Mouse (Mus musculus) heart, postnatal 0 days (tissue): ENCODE results near the gene Dclre1b. TPM values are rescaled to one million over a fixed set of nuclear protein-coding genes. Genes with fewer than 3 reads are reported as not detected.

Experiments used
- ATAC-seq: fragments of 200-750 bp; cut with Nextera tagmentation; 2 replicates; pipeline ENCODE4 v1.8.0; 2017; ENCODE audit warnings: low read depth, moderate number of reproducible peaks, moderate library complexity; ENCODE audit not compliant: insufficient read depth
- DNase-seq: peaks from one replicate; pipeline ENCODE4 v3.0.0-alpha.2; 2016; ENCODE audit warnings: low spot score
- H3K27ac ChIP-seq: fragments of 300-500 bp; sonication (generic); 2 replicates; pipeline ENCODE4 v1.5.1; 2014; ENCODE audit warnings: low read depth, mild to moderate bottlenecking
- H3K27me3 ChIP-seq: fragments of 300-500 bp; sonication (generic); 2 replicates; pipeline ENCODE4 v1.6.1; 2014; ENCODE audit warnings: low read length, mixed read lengths; ENCODE audit not compliant: control insufficient read depth, insufficient read depth
- H3K36me3 ChIP-seq: fragments of 300-500 bp; sonication (generic); replicated peaks from 2 replicates; pipeline ENCODE4 v1.6.1; 2014; ENCODE audit warnings: low read length, mixed read lengths; ENCODE audit not compliant: control insufficient read depth, insufficient read depth
- H3K4me1 ChIP-seq: fragments of 300-500 bp; sonication (generic); 2 replicates; pipeline ENCODE4 v1.6.1; 2014; ENCODE audit warnings: antibody characterized with exemption; ENCODE audit not compliant: control insufficient read depth, insufficient read depth
- H3K4me2 ChIP-seq: fragments of 300-500 bp; sonication (generic); 2 replicates; pipeline ENCODE4 v1.6.1; 2014; ENCODE audit warnings: low read depth, mild to moderate bottlenecking, low read length, moderate library complexity
- H3K4me3 ChIP-seq: fragments of 300-500 bp; sonication (generic); 2 replicates; pipeline ENCODE4 v1.5.1; 2014; ENCODE audit warnings: low read depth, low read length
- H3K9ac ChIP-seq: fragments of 300-500 bp; sonication (generic); replicated peaks from 2 replicates; pipeline ENCODE4 v1.6.1; 2014; ENCODE audit warnings: low read depth, low read length, mixed read lengths
- H3K9me3 ChIP-seq: fragments of 300-500 bp; sonication (generic); replicated peaks from 2 replicates; pipeline ENCODE4 v1.6.1; 2016; ENCODE audit warnings: low read length; ENCODE audit not compliant: control insufficient read depth
- CTCF ChIP-seq: IDR thresholded peaks from 2 replicates; pipeline ENCODE4 v1.5.1; 2016; ENCODE audit warnings: antibody characterized with exemption, control low read depth, low read depth
- EP300 ChIP-seq: IDR thresholded peaks from 2 replicates; pipeline ENCODE4 v1.6.1; 2016; ENCODE audit warnings: antibody characterized with exemption, low read depth
- WGBS: fragments of 180-500 bp; shearing (Covaris S2); extraction: QIAGEN DNeasy Blood & Tissue Kit; methylation state at CpG from one replicate; pipeline ENCODE4 v1.1.7; 2014; 5-methylcytosine and 5-hydroxymethylcytosine counted together
- polyA plus RNA-seq: library from polyadenylated mRNA; unstranded; fragments of >200 nt; fragmentation: Nextera tagmentation; extraction: Ambion mirVana; gene quantifications from 2 replicates; pipeline ENCODE4 v1.2.1, GENCODE M21; 2015
- total RNA-seq: library from RNA; depleted of rRNA; stranded (reverse); fragments of >200 nt; gene quantifications from 2 replicates; pipeline ENCODE4 v1.2.3, GENCODE M21; 2014; ENCODE audit warnings: low replicate concordance

The Dclre1b gene
- total and polyA plus RNA-seq, 2 experiments from 2014 or later: 3.9 to 14.2 TPM

- TF ChIP-seq EP300 (no peak), CTCF (no peak)
- H3K4me1 ChIP-seq: peaks cover 30% of the 10 kb centered on the region
- H3K4me2 ChIP-seq: no peak overlapping the region
- WGBS: 80% methylated on average over 4 of the region's 4 CpGs
- no peak for ATAC-seq
- H3K36me3 ChIP-seq: no peaks in the 10 kb centered on the region
- H3K27ac ChIP-seq: no peak overlapping the region
- H3K9ac ChIP-seq: no peak overlapping the region
- DNase-seq: peak; percentile 3
- H3K27me3 ChIP-seq: no peaks in the 10 kb centered on the region
- no peak overlapping the region for H3K4me3 ChIP-seq
- H3K9me3 ChIP-seq: no peaks in the 10 kb centered on the region
These were observed 26.2 kb downstream of the Dclre1b start for GRCm38 (mm10) chr3:103782844-103783609.

- Histone ChIP-seq H3K9ac (no peak overlapping the region), H3K4me1 (peaks cover 26% of the 10 kb centered on the region), H3K27me3 (no peaks in the 10 kb centered on the region), H3K4me2 (no peak overlapping the region), H3K36me3 (peaks cover 12% of the 10 kb centered on the region; the same call in 1 of the 2 replicates), H3K27ac (no peak overlapping the region), H3K4me3 (no peak overlapping the region), H3K9me3 (no peaks in the 10 kb centered on the region)
- ATAC-seq (no peak), DNase-seq (no peak)
- WGBS: 77% methylated on average over 5 of the region's 5 CpGs
- TF ChIP-seq EP300 (no peak), CTCF (no peak)
These were observed 28.5 kb downstream of the Dclre1b start for GRCm38 (mm10) chr3:103780777-103781176.

GRCm38 (mm10) chr3:103780271-103780670 is 29.0 kb downstream of the Dclre1b start:
- DNase-seq: peak; percentile 5
- TF ChIP-seq CTCF (no peak), EP300 (no peak)
- no peak for ATAC-seq
- Histone ChIP-seq H3K9ac (no peak overlapping the region), H3K27ac (no peak overlapping the region), H3K36me3 (peaks cover 17% of the 10 kb centered on the region; the same call in 1 of the 2 replicates), H3K4me3 (no peak overlapping the region), H3K9me3 (no peaks in the 10 kb centered on the region), H3K27me3 (no peaks in the 10 kb centered on the region), H3K4me1 (peaks cover 30% of the 10 kb centered on the region), H3K4me2 (no peak overlapping the region)
- 71% methylated on average over 3 of the region's 3 CpGs for WGBS

- peak; percentile 3 for DNase-seq
- TF ChIP-seq CTCF: no peak
- TF ChIP-seq EP300: no peak
- WGBS: 75% methylated on average over 7 of the region's 7 CpGs
- no peak for ATAC-seq
- peaks cover 23% of the 10 kb centered on the region for H3K4me1 ChIP-seq
- no peak overlapping the region for H3K4me2 ChIP-seq
- H3K4me3 ChIP-seq: no peak overlapping the region
- no peak overlapping the region for H3K27ac ChIP-seq
- peaks cover 17% of the 10 kb centered on the region; the same call in 1 of the 2 replicates for H3K36me3 ChIP-seq
- H3K27me3 ChIP-seq: no peaks in the 10 kb centered on the region
- no peak overlapping the region for H3K9ac ChIP-seq
- no peaks in the 10 kb centered on the region for H3K9me3 ChIP-seq
These were observed 30.1 kb downstream of the Dclre1b start for GRCm38 (mm10) chr3:103779183-103779582.

- Histone ChIP-seq H3K36me3 (peaks cover 18% of the 10 kb centered on the region; the same call in 1 of the 2 replicates), H3K4me3 (no peak overlapping the region), H3K9me3 (no peaks in the 10 kb centered on the region), H3K4me2 (no peak overlapping the region), H3K9ac (no peak overlapping the region), H3K27me3 (no peaks in the 10 kb centered on the region), H3K27ac (no peak overlapping the region), H3K4me1 (peaks cover 20% of the 10 kb centered on the region)
- WGBS: 65% methylated on average over 6 of the region's 6 CpGs
- DNase-seq (peak; percentile 3), ATAC-seq (no peak)
- TF ChIP-seq CTCF (no peak), EP300 (no peak)
These were observed 30.6 kb downstream of the Dclre1b start for GRCm38 (mm10) chr3:103778660-103779059.
